Mouse (Mus musculus) CH12.LX (cell line): ENCODE data around the gene Htr7. TPM values are rescaled to one million over a fixed set of nuclear protein-coding genes. Genes with fewer than 3 reads are reported as not detected.

Experiments
- DNase-seq: peaks from one replicate; pipeline ENCODE4 v3.0.0-alpha.2; 2013; ENCODE audit errors: extremely low read depth
- H3K27ac ChIP-seq: 2 replicates; pipeline ENCODE4 v1.5.1; 2012; ENCODE audit warnings: low read depth, mild to moderate bottlenecking, control low read depth, moderate library complexity; ENCODE audit not compliant: insufficient read depth
- H3K27me3 ChIP-seq: replicated peaks from 2 replicates; pipeline ENCODE3; 2012; ENCODE audit warnings: inconsistent platforms
- H3K36me3 ChIP-seq, 2 experiments: replicated peaks in 1 of 2; 2 replicates each; pipeline versions ENCODE3 to v1.6.1; 2012; ENCODE audit warnings: inconsistent platforms in 1 of 2, low read length in 1 of 2, mild to moderate bottlenecking in 1 of 2, mixed read lengths in 1 of 2, moderate library complexity in 1 of 2; ENCODE audit not compliant: control insufficient read depth in 1 of 2, insufficient read depth in 1 of 2
- H3K4me1 ChIP-seq, 2 experiments: 2 replicates each; pipeline ENCODE4 v1.6.1; 2012; ENCODE audit warnings: inconsistent platforms in 1 of 2, moderate library complexity in 1 of 2; ENCODE audit not compliant: insufficient read depth in 2 of 2, control insufficient read depth in 1 of 2
- H3K4me2 ChIP-seq: 2 replicates; pipeline ENCODE4 v1.6.1; 2012; ENCODE audit warnings: low read depth, mild to moderate bottlenecking, control low read depth; ENCODE audit not compliant: poor library complexity, insufficient read depth, severe bottlenecking
- H3K4me3 ChIP-seq, 3 experiments: fragments of 150-350 bp in 1 of 3; sonication (generic) in 1 of 3; replicated peaks in 1 of 3; 2 replicates each; pipeline versions ENCODE3 to v1.5.1; 2011 to 2012; ENCODE audit warnings: low read depth in 2 of 3, low read length in 2 of 3, mild to moderate bottlenecking in 2 of 3, moderate library complexity in 2 of 3, control low read depth in 1 of 3, improper control_type of control experiment in 1 of 3, inconsistent platforms in 1 of 3, mixed read lengths in 1 of 3; ENCODE audit not compliant: poor library complexity in 1 of 3
- H3K79me2 ChIP-seq: replicated peaks from 2 replicates; pipeline ENCODE4 v1.6.1; 2012; ENCODE audit warnings: mild to moderate bottlenecking, moderate library complexity; ENCODE audit not compliant: control insufficient read depth, poor library complexity, insufficient read depth, severe bottlenecking; ENCODE audit errors: extremely low read depth
- H3K9ac ChIP-seq: 2 replicates; pipeline ENCODE4 v1.6.1; 2012; ENCODE audit warnings: low read depth, mild to moderate bottlenecking, control low read depth, moderate library complexity; ENCODE audit not compliant: insufficient read depth
- H3K9me3 ChIP-seq: replicated peaks from 2 replicates; pipeline ENCODE3; 2012; ENCODE audit warnings: low read length, inconsistent platforms, mixed read lengths
- CTCF ChIP-seq, 2 experiments: IDR thresholded peaks in 1 of 2; conservative IDR thresholded peaks in 1 of 2; 2 replicates each; pipeline ENCODE4 v1.5.1; 2011 to 2012; ENCODE audit warnings: low read depth in 2 of 2, low read length in 2 of 2, improper control_type of control experiment in 1 of 2, inconsistent platforms in 1 of 2, mild to moderate bottlenecking in 1 of 2, moderate library complexity in 1 of 2
- E2F4 ChIP-seq: IDR thresholded peaks from 2 replicates; pipeline ENCODE4 v1.6.1; 2011; ENCODE audit warnings: low read depth, low read length, improper control_type of control experiment; ENCODE audit not compliant: insufficient replicate concordance
- ETS1 ChIP-seq: conservative IDR thresholded peaks from 2 replicates; pipeline ENCODE4 v1.6.1; 2012; ENCODE audit warnings: low read depth, mild to moderate bottlenecking, inconsistent platforms, low read length, improper control_type of control experiment, moderate library complexity
- MAFK ChIP-seq: IDR thresholded peaks from 2 replicates; pipeline ENCODE4 v1.6.1; 2011; ENCODE audit warnings: low read length, improper control_type of control experiment; ENCODE audit not compliant: insufficient replicate concordance
- MEF2A ChIP-seq: IDR thresholded peaks from 2 replicates; pipeline ENCODE4 v1.6.1; 2014; ENCODE audit warnings: low read depth, mild to moderate bottlenecking, inconsistent platforms, low read length, improper control_type of control experiment, borderline replicate concordance
- MYC ChIP-seq: IDR thresholded peaks from 2 replicates; pipeline ENCODE4 v1.6.1; 2011; ENCODE audit warnings: low read depth, mild to moderate bottlenecking, improper control_type of control experiment, low read length
- POLR2A ChIP-seq: IDR thresholded peaks from 2 replicates; pipeline ENCODE4 v1.6.1; 2011; ENCODE audit warnings: low read depth, mild to moderate bottlenecking, improper control_type of control experiment, low read length
- POLR2AphosphoS2 ChIP-seq: IDR thresholded peaks from 2 replicates; pipeline ENCODE4 v1.6.1; 2011; ENCODE audit warnings: low read depth, low read length, improper control_type of control experiment
- RAD21 ChIP-seq: IDR thresholded peaks from 2 replicates; pipeline ENCODE4 v1.6.1; 2011; ENCODE audit warnings: low read depth, mild to moderate bottlenecking, low read length, improper control_type of control experiment, moderate library complexity
- SMC3 ChIP-seq: IDR thresholded peaks from 2 replicates; pipeline ENCODE4 v1.6.1; 2011; ENCODE audit warnings: low read depth, low read length, improper control_type of control experiment
- UBTF ChIP-seq: IDR thresholded peaks from 2 replicates; pipeline ENCODE4 v1.6.1; 2012; ENCODE audit warnings: low read depth, mild to moderate bottlenecking, inconsistent platforms, low read length, improper control_type of control experiment, moderate library complexity
- USF1 ChIP-seq: IDR thresholded peaks from 2 replicates; pipeline ENCODE4 v1.6.1; 2014; ENCODE audit warnings: low read depth, mild to moderate bottlenecking, inconsistent platforms, low read length, improper control_type of control experiment
- USF2 ChIP-seq: conservative IDR thresholded peaks from 2 replicates; pipeline ENCODE4 v1.6.1; 2011; ENCODE audit warnings: low read depth, low read length, improper control_type of control experiment
- ZC3H11A ChIP-seq: IDR thresholded peaks from 2 replicates; pipeline ENCODE4 v1.6.1; 2012; ENCODE audit warnings: low read depth, mild to moderate bottlenecking, inconsistent platforms, low read length, improper control_type of control experiment
- ZMIZ1 ChIP-seq: IDR thresholded peaks from 2 replicates; pipeline ENCODE4 v1.6.1; 2012; ENCODE audit warnings: low read depth, mild to moderate bottlenecking, inconsistent platforms, low read length, improper control_type of control experiment
- dilution Hi-C: fragments of 300-500 bp; cut with MboI; formaldehyde crosslinking; loops from 2 replicates; pipeline ENCODE4 v1.14.3; 2020; ENCODE audit warnings: low sequenced_read_pairs; ENCODE audit not compliant: extremely low pct_unique_long_range_greater_than_20kb, extremely low pct_ligation_motif_present
- in situ Hi-C: fragments of 300-500 bp; cut with MboI; formaldehyde crosslinking; loops from 3 replicates; pipeline ENCODE4 v1.14.3; 2019; ENCODE audit warnings: low sequenced_read_pairs, low pct_ligation_motif_present, low pct_unique_long_range_greater_than_20kb, mixed read lengths
- polyA plus RNA-seq: library from polyadenylated mRNA; unstranded; fragments of >175 nt; gene quantifications from 2 replicates; pipeline ENCODE4 v1.2.1, GENCODE M21; 2012; ENCODE audit warnings: low read depth; ENCODE audit not compliant: insufficient read length
- total RNA-seq, 2 experiments: library from RNA; depleted of rRNA; stranded (reverse); fragments of 300-350 nt in 1 of 2; fragments of >200 nt in 1 of 2; gene quantifications; 2 replicates each; pipeline ENCODE4 v1.2.3; 2012 to 2014

Htr7 gene
- total and polyA plus RNA-seq, 3 experiments: not detected

- H3K9me3 ChIP-seq: peaks cover 5% of the 10 kb centered on the region
- no peak for DNase-seq
- in situ Hi-C loops: no loop called here
- H3K4me2 ChIP-seq: no peak overlapping the region
- H3K27ac ChIP-seq: no peak overlapping the region
- no peak overlapping the region for H3K9ac ChIP-seq
- H3K27me3 ChIP-seq: no peaks in the 10 kb centered on the region
- dilution Hi-C loops: no loop called here
- TF ChIP-seq POLR2A: no peak
- TF ChIP-seq ZMIZ1: no peak
- TF ChIP-seq CTCF (conservative IDR thresholded peaks at IDR 0.05 in 1 of 2, IDR thresholded peaks at IDR 0.05 in 1 of 2; ENCODE audit: low read depth in 2 of 2, low read length in 2 of 2): no peak
- H3K79me2 ChIP-seq: no peaks in the 10 kb centered on the region
- H3K36me3 ChIP-seq: no peaks in the 10 kb centered on the region
- H3K4me1 ChIP-seq: peaks cover 1 to 16% of the 10 kb centered on the region in 2 experiments; a peak in 3 of 4 replicates
- H3K4me3 ChIP-seq: no peak overlapping the region
Observed at GRCm38 (mm10) chr19:36000955-36001354, 56.4 kb downstream of the Htr7 start.

- H3K27me3 ChIP-seq: no peaks in the 10 kb centered on the region
- peaks cover 5% of the 10 kb centered on the region for H3K9me3 ChIP-seq
- H3K79me2 ChIP-seq: no peaks in the 10 kb centered on the region
- no peak overlapping the region for H3K9ac ChIP-seq
- DNase-seq: no peak
- in situ Hi-C loops: no loop called here
- no peak overlapping the region for H3K4me3 ChIP-seq
- H3K36me3 ChIP-seq: no peaks in the 10 kb centered on the region
- H3K4me1 ChIP-seq: peaks cover 0 to 4% of the 10 kb centered on the region in 2 experiments; a peak in 2 of 4 replicates
- dilution Hi-C loops: no loop called here
- TF ChIP-seq USF1 (no peak), POLR2AphosphoS2 (no peak), UBTF (no peak)
- H3K4me2 ChIP-seq: no peak overlapping the region
- no peak overlapping the region for H3K27ac ChIP-seq
Observed at GRCm38 (mm10) chr19:35997384-35997783, 59.9 kb downstream of the Htr7 start.

DNA sequence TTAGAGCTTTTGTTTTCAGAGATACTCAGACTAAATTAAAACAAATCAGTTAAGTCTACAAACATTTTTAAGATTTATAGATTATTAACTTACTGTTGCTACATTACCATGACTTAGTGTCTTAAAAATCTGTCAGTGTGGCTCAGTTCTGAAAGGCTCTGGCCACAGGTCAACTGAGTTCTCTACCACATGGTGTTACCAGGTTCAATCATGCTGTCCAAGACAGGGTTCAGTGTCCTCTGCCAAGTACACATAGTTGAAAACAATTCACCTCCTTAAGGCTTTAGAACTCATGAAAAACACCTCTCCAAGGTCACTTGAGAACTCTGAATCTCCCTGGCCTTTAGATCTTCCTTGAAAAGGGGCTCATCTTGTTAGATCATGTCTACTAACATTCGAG lies 69.8 kb downstream of the Htr7 start:
- dilution Hi-C loops: no loop called here
- Histone ChIP-seq H3K9me3 (no peaks in the 10 kb centered on the region), H3K27ac (no peak overlapping the region), H3K79me2 (no peaks in the 10 kb centered on the region), H3K27me3 (no peaks in the 10 kb centered on the region), H3K9ac (no peak overlapping the region), H3K4me1 (no peaks in the 10 kb centered on the region)
- DNase-seq: no peak
- in situ Hi-C loops: no loop called here
- no peak for TF ChIP-seq MYC
- no peak for TF ChIP-seq RAD21
- no peak for TF ChIP-seq ETS1
- TF ChIP-seq SMC3: no peak
- TF ChIP-seq ZC3H11A: no peak
- TF ChIP-seq ZMIZ1: no peak
- TF ChIP-seq UBTF: no peak
- no peak for TF ChIP-seq USF2
- TF ChIP-seq MEF2A: no peak
- no peak for TF ChIP-seq E2F4
- no peak for TF ChIP-seq MAFK
- TF ChIP-seq, all 38 proteins: peak for 0
- Histone ChIP-seq H3K4me2 (no peak overlapping the region), H3K36me3 (no peaks in the 10 kb centered on the region), H3K4me3 (no peak overlapping the region)
